Mouse (Mus musculus) lung, embryonic 16.5 days (tissue): ENCODE results near the gene Hmcn2. TPM values are rescaled to one million over a fixed set of nuclear protein-coding genes. Genes with fewer than 3 reads are reported as not detected.
A peak's percentile ranks its signal among the peaks of the same experiment; 100 is the strongest.

Source experiments
- ATAC-seq: fragments of 200-750 bp; cut with Nextera tagmentation; 2 replicates; pipeline ENCODE4 v1.8.0; 2017; ENCODE audit warnings: low read depth, mild to moderate bottlenecking, moderate library complexity
- H3K27ac ChIP-seq: fragments of 300-500 bp; sonication (generic); 2 replicates; pipeline ENCODE4 v1.5.1; 2014; ENCODE audit warnings: mild to moderate bottlenecking, control low read depth, low read length
- H3K27me3 ChIP-seq: fragments of 300-500 bp; sonication (generic); 2 replicates; pipeline ENCODE4 v1.6.1; 2014; ENCODE audit warnings: low read depth, low read length, mixed read lengths; ENCODE audit not compliant: control insufficient read depth, insufficient read depth
- H3K36me3 ChIP-seq: fragments of 300-500 bp; sonication (generic); 2 replicates; pipeline ENCODE4 v1.6.1; 2014; ENCODE audit warnings: low read length; ENCODE audit not compliant: control insufficient read depth, insufficient read depth
- H3K4me1 ChIP-seq: fragments of 300-500 bp; sonication (generic); replicated peaks from 2 replicates; pipeline ENCODE4 v1.6.1; 2014; ENCODE audit warnings: low read length, mixed read lengths; ENCODE audit not compliant: control insufficient read depth, insufficient read depth
- H3K4me2 ChIP-seq: fragments of 300-500 bp; sonication (generic); 2 replicates; pipeline ENCODE4 v1.6.1; 2014; ENCODE audit warnings: low read depth, low read length, control low read depth
- H3K4me3 ChIP-seq: fragments of 300-500 bp; sonication (generic); 2 replicates; pipeline ENCODE4 v1.5.1; 2014; ENCODE audit warnings: mild to moderate bottlenecking, low read length, control low read depth
- H3K9ac ChIP-seq: fragments of 300-500 bp; sonication (generic); 2 replicates; pipeline ENCODE4 v1.6.1; 2014; ENCODE audit warnings: low read length, control low read depth
- H3K9me3 ChIP-seq: fragments of 300-500 bp; sonication (generic); 2 replicates; pipeline ENCODE4 v1.6.1; 2016; ENCODE audit warnings: low read length; ENCODE audit not compliant: control insufficient read depth
- WGBS: fragments of 180-500 bp; shearing (Covaris S2); extraction: QIAGEN DNeasy Blood & Tissue Kit; methylation state at CpG from one replicate; pipeline ENCODE4 v1.1.7; 2014; 5-methylcytosine and 5-hydroxymethylcytosine counted together
- polyA plus RNA-seq: library from polyadenylated mRNA; unstranded; fragments of >200 nt; fragmentation: Nextera tagmentation; extraction: Ambion mirVana; gene quantifications from 2 replicates; pipeline ENCODE4 v1.2.1, GENCODE M21; 2015

The Hmcn2 gene
- polyA plus RNA-seq, 1 experiment from 2014 or later: 1.4 TPM

GRCm38 (mm10) chr2:31462051-31462450, 147.8 kb downstream of the Hmcn2 start:
- ATAC-seq: no peak
- Histone ChIP-seq H3K27me3 (peaks cover 9% of the 10 kb centered on the region), H3K4me3 (no peak overlapping the region), H3K9me3 (no peaks in the 10 kb centered on the region), H3K4me2 (no peak overlapping the region), H3K4me1 (peaks cover 27% of the 10 kb centered on the region), H3K9ac (no peak overlapping the region), H3K27ac (no peak overlapping the region), H3K36me3 (no peaks in the 10 kb centered on the region)
- 37% methylated on average over 8 of the region's 8 CpGs for WGBS

GRCm38 (mm10) chr2:31463253-31463652, 149.0 kb downstream of the Hmcn2 start:
- ATAC-seq: no peak
- Histone ChIP-seq H3K4me1 (peaks cover 21% of the 10 kb centered on the region), H3K9ac (no peak overlapping the region), H3K4me3 (no peak overlapping the region), H3K27ac (no peak overlapping the region), H3K27me3 (peaks cover 9% of the 10 kb centered on the region), H3K4me2 (no peak overlapping the region), H3K36me3 (no peaks in the 10 kb centered on the region), H3K9me3 (no peaks in the 10 kb centered on the region)
- 37% methylated on average over 7 of the region's 7 CpGs for WGBS

DNA sequence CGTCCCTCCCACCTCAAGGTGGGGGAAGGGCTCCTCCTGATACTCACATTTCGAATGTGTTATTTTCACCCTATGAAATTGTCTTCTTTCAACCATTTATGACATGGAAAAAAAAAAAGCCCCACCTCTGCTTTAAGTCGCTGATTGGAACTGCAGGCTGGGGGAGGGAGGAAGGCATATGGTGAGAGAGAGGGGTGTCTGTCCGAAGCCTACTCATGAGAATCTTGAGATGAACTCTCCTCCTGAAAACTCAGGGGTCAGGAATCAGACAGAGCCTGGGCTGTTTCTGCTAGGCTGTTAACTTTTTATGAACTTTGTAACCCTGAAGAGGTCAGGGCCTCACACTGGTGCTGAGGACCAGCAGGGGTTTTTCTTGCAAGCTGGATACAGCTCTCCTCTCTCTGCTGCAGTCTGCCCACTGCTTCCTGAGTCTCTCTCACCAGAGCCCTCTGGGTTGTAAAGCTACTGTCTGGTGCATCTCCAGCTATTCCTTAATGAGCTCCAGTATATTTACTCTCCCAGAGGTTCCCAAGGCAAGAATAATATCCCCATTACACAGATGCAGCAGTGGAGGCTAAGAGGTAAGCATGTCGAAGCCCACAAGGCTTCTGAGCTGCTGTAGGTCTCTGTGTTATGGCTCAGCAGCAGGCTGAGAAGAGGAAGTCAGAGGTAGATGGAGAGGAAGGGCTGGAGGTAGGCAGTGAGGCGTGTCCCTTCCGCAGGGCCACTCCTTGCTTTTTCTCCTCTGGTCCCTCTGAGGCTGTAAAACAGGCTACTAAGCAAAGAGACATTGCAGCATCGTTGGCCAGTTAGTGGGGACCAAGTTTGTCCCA, 149.7 kb downstream of the Hmcn2 start:
- Histone ChIP-seq H3K4me3 (no peak overlapping the region), H3K9ac (no peak overlapping the region), H3K36me3 (no peaks in the 10 kb centered on the region), H3K4me2 (no peak overlapping the region), H3K4me1 (peaks cover 15% of the 10 kb centered on the region), H3K27ac (no peak overlapping the region), H3K27me3 (peaks cover 9% of the 10 kb centered on the region), H3K9me3 (no peaks in the 10 kb centered on the region)
- no peak for ATAC-seq
- WGBS: 36% methylated on average over 8 of the region's 8 CpGs

GRCm38 (mm10) chr2:31464529-31464910, 150.3 kb downstream of the Hmcn2 start:
- H3K4me3 ChIP-seq: no peak overlapping the region
- ATAC-seq: no peak
- H3K27me3 ChIP-seq: peaks cover 10% of the 10 kb centered on the region
- H3K9me3 ChIP-seq: no peaks in the 10 kb centered on the region
- 71% methylated on average over 6 of the region's 6 CpGs for WGBS
- H3K9ac ChIP-seq: no peak overlapping the region
- H3K4me1 ChIP-seq: peaks cover 17% of the 10 kb centered on the region
- no peak overlapping the region for H3K27ac ChIP-seq
- no peak overlapping the region for H3K4me2 ChIP-seq
- H3K36me3 ChIP-seq: no peaks in the 10 kb centered on the region

DNA sequence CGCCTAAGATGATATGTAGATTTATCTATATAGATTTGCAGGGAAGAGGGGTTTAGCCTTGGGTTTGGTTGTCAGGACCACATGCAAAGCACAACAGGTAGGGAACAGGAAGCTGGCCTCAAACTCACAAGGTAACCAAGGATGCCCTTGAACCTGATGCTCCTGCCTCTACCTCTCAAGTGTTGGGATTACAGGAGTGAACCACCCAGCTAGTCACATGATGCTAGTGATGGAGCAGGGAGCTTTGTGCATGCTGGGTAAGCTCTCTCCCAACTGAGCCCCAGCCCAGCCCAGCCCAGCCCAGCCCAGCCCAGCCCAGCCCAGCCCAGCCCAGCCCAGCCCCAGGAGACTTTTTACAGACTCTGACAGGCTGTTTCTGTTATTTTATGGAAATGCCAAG, 153.2 kb downstream of the Hmcn2 start:
- Histone ChIP-seq H3K9me3 (no peaks in the 10 kb centered on the region), H3K27me3 (peaks cover 8% of the 10 kb centered on the region), H3K4me2 (no peak overlapping the region), H3K4me3 (no peak overlapping the region), H3K9ac (no peak overlapping the region), H3K36me3 (no peaks in the 10 kb centered on the region), H3K27ac (no peak overlapping the region), H3K4me1 (peaks cover 12% of the 10 kb centered on the region)
- ATAC-seq: no peak
- WGBS: 66% methylated on average over 1 of the region's 1 CpGs

DNA sequence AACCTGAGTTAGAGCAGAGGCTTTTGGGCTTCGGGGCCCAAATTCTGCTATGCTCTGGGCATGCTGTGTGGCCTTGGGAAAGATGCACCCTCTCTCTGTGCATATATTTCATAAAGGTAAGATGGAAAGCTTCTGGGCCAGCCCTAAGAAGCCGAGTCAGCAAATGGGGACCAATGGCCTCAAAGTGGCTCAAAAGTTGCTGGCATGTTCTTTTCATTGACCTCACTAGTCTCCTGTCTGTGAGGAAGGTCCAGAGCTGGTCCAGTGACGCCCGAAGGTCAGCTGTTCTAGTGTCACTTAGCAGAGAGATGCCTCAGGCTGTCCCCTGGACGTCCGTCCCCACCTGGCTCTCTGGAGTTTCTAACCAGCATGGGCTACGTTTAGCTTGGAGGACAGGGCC, 154.6 kb downstream of the Hmcn2 start:
- ATAC-seq: no peak
- Histone ChIP-seq H3K27me3 (peaks cover 8% of the 10 kb centered on the region), H3K4me3 (no peak overlapping the region), H3K4me2 (no peak overlapping the region), H3K4me1 (peaks cover 12% of the 10 kb centered on the region), H3K9ac (no peak overlapping the region), H3K27ac (no peak overlapping the region), H3K36me3 (no peaks in the 10 kb centered on the region), H3K9me3 (no peaks in the 10 kb centered on the region)
- 79% methylated on average over 7 of the region's 7 CpGs for WGBS

GRCm38 (mm10) chr2:31469480-31469879, 155.3 kb downstream of the Hmcn2 start:
- Histone ChIP-seq H3K9ac (peak overlapping the region; percentile 68), H3K27me3 (peaks cover 8% of the 10 kb centered on the region), H3K27ac (no peak overlapping the region), H3K36me3 (no peaks in the 10 kb centered on the region), H3K4me1 (peaks cover 12% of the 10 kb centered on the region), H3K4me2 (peak overlapping the region; percentile 89), H3K9me3 (0 out of 2 replicates have a peak, but pooled peaks cover 2% of the 10 kb centered on the region), H3K4me3 (peak overlapping the region; percentile 63)
- no peak for ATAC-seq
- WGBS: 34% methylated on average over 7 of the region's 7 CpGs

DNA sequence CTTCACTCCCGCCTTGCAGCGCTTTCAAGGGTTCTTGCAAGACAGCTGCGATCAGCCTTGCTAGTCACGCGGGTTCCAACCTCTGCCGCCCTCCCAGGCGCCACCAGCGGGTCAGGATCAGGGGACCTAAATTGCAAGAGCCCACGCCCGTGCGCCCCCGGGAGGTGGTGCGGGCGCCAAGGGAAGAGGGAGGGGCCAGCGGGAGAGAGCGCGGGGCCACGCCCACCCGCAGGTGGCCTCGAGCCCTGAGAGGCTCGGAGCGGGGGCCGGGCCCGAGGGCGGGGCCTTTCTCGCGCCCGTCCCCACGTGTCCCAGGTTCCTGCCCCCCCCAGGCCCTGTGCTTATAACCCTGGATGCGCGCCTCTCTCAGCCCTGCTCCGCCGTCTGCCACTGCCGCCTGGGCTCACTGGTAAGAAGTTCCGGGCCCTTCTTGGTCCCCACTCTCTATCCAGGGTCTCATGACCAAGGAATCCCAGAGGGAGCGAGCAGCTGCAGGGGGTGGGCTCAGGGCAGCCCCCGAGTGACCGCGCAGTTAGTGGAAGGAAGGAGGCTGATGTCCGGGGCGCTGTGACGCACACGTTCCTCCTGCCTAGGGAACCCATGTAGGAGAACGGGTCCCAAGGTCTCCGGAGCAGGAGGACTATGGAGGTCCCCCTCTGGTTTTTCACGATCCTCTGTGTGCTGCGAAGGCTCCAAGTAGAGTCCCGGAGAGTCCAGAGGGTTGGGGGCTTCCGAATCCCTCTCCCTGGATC, 155.9 kb downstream of the Hmcn2 start, which contains the start of gene Ass1:
Gene Ass1 (plus strand): TSS at position 277 of the 752 bp plus-strand sequence.
- H3K27ac ChIP-seq: 0 out of 2 replicates have a peak within 1 kb of the TSS, but pooled peaks have one; percentile 33
- H3K9me3 ChIP-seq: 0 out of 2 replicates have a peak, but pooled peaks cover 2% of the 10 kb centered on the region
- H3K9ac ChIP-seq: peak within 1 kb of the TSS; percentile 68
- H3K4me2 ChIP-seq: peak within 1 kb of the TSS; percentile 89
- ATAC-seq: peak; percentile 92
- H3K27me3 ChIP-seq: peaks cover 8% of the 10 kb centered on the region
- H3K36me3 ChIP-seq: no peaks in the 10 kb centered on the region
- H3K4me1 ChIP-seq: peaks cover 12% of the 10 kb centered on the region
- under 1% methylated on average over 41 of the region's 49 CpGs for WGBS
- H3K4me3 ChIP-seq: peak within 1 kb of the TSS; percentile 63
